32 mouse cellular contexts compared by ENCODE assay signal in genomic region chr11:16969650-16970049, GRCm38 (mm10). TPM values are rescaled to one million over a fixed set of nuclear protein-coding genes. Genes with fewer than 3 reads are reported as not detected.
DNase-seq lines count a peak whose midpoint lies in the region; ATAC-seq and TF ChIP-seq lines count a peak whose summit lies in the region.
"Had no signal": no experiment of that assay in that cellular context is flagged by ENCODE, and none has a peak within 500 bp of the region (broad histone marks: within the 10 kb centered on the region; RNA-seq: fewer than 3 reads in every experiment).

No protein-coding gene starts in this region.

- WGBS in lung, adult 2 months: 47% methylated on average over 2 of the region's 2 CpGs
- WGBS in forebrain, embryonic 16.5 days: 80% methylated on average over 2 of the region's 2 CpGs

- no peaks in the 10 kb centered on the region for H3K36me3 ChIP-seq in forebrain, embryonic 16.5 days (ENCODE audit: control insufficient read depth, insufficient read depth)
- H3K36me3 ChIP-seq: embryonic facial prominence, embryonic 13.5 days; heart, embryonic 10.5 days; heart, embryonic 15.5 days; hindbrain, embryonic 13.5 days; limb, embryonic 13.5 days; liver, embryonic 13.5 days; neural tube, embryonic 15.5 days; stomach, embryonic 15.5 days had no signal

- TF ChIP-seq POLR2A in lung, adult 2 months (IDR thresholded peaks at IDR 0.05; ENCODE audit: borderline replicate concordance, extremely low read depth, low read depth, low read length): no peak

- peak; percentile 93 for ATAC-seq in granulocyte monocyte progenitor cell, adult 5-6 weeks (replicated peaks; ENCODE audit: poor library complexity, severe bottlenecking)
- ATAC-seq in monocyte, adult 5-6 weeks (replicated peaks; ENCODE audit: insufficient number of reproducible peaks, low FRiP score, low TSS enrichment, poor library complexity, severe bottlenecking): peak; percentile 36; the same call in 1 of the 2 replicates
- no peak for ATAC-seq in forebrain, embryonic 16.5 days
- ATAC-seq: CD4-positive, CD25-positive, alpha-beta regulatory T cell, adult 4 months; forebrain, postnatal 0 days; intestine, embryonic 16.5 days had no signal

- H3K9ac ChIP-seq in forebrain, embryonic 16.5 days (replicated peaks; ENCODE audit: low read depth, low read length): no peak overlapping the region
- H3K9ac ChIP-seq: embryonic facial prominence, embryonic 13.5 days; forebrain, postnatal 0 days; heart, embryonic 15.5 days; hindbrain, embryonic 13.5 days; limb, embryonic 13.5 days; liver, embryonic 13.5 days; neural tube, embryonic 15.5 days; stomach, embryonic 15.5 days had no signal

- DNase-seq in lung, postnatal 25 days (ENCODE audit: low spot score): peak; percentile 21
- DNase-seq in lung, adult 2 months: no peak
- DNase-seq in A20 (ENCODE audit: low read depth, low spot score): peak; percentile 50
- no peak for DNase-seq in cerebellum, postnatal 36 days
- no peak for DNase-seq in frontal cortex, adult 2 months (ENCODE audit: extremely low spot score in 1 of 2, low spot score in 1 of 2)
- DNase-seq: adrenal gland, adult 8-10 months; cerebellum, adult 9-10 months; forebrain, postnatal 0 days; gastrocnemius, postnatal 14 days; heart, adult 11 months; heart, postnatal 36 days; kidney, adult 8-10 months; layer of hippocampus, adult 9-11 months; liver, embryonic 13.5 days; lung, adult 18-20 months; lung, postnatal 14 days; midbrain, embryonic 14.5 days; right cerebral cortex, postnatal 25 days; thymus, postnatal 14 days had no signal

- H3K27ac ChIP-seq in forebrain, embryonic 16.5 days (ENCODE audit: low read length): no peak overlapping the region
- H3K27ac ChIP-seq: embryonic facial prominence, embryonic 13.5 days; heart, embryonic 10.5 days; heart, embryonic 15.5 days; hindbrain, embryonic 13.5 days; kidney, postnatal 0 days; limb, embryonic 13.5 days; liver, embryonic 13.5 days; neural tube, embryonic 15.5 days; stomach, embryonic 15.5 days had no signal

- no peaks in the 10 kb centered on the region for H3K4me1 ChIP-seq in lung, adult 2 months (ENCODE audit: control insufficient read depth, insufficient read depth, low read length)
- no peaks in the 10 kb centered on the region for H3K4me1 ChIP-seq in forebrain, embryonic 16.5 days (replicated peaks; ENCODE audit: control insufficient read depth, insufficient read depth, low read length)
- H3K4me1 ChIP-seq: embryonic facial prominence, embryonic 13.5 days; heart, embryonic 10.5 days; heart, embryonic 15.5 days; hindbrain, embryonic 13.5 days; limb, embryonic 13.5 days; neural tube, embryonic 15.5 days; stomach, embryonic 15.5 days had no signal

- H3K9me3 ChIP-seq in forebrain, embryonic 16.5 days (ENCODE audit: control insufficient read depth, low read length): no peaks in the 10 kb centered on the region
- H3K9me3 ChIP-seq: embryonic facial prominence, embryonic 13.5 days; heart, embryonic 10.5 days; heart, embryonic 15.5 days; hindbrain, embryonic 13.5 days; limb, embryonic 13.5 days; liver, embryonic 13.5 days; neural tube, embryonic 15.5 days; stomach, embryonic 15.5 days had no signal

- TF ChIP-seq CTCF in lung, adult 2 months (IDR thresholded peaks at IDR 0.05; ENCODE audit: insufficient read depth, low read length): no peak

- no peak overlapping the region for H3K4me3 ChIP-seq in lung, adult 2 months (replicated peaks; ENCODE audit: extremely low read depth, low read depth, low read length)
- no peak overlapping the region for H3K4me3 ChIP-seq in forebrain, embryonic 16.5 days (replicated peaks; ENCODE audit: low read length)
- H3K4me3 ChIP-seq: embryonic facial prominence, embryonic 13.5 days; heart, embryonic 10.5 days; heart, embryonic 15.5 days; hindbrain, embryonic 13.5 days; limb, embryonic 13.5 days; liver, embryonic 13.5 days; neural tube, embryonic 15.5 days; stomach, embryonic 15.5 days had no signal

- H3K4me2 ChIP-seq in forebrain, embryonic 16.5 days (ENCODE audit: low read length): no peak overlapping the region
- H3K4me2 ChIP-seq: embryonic facial prominence, embryonic 13.5 days; heart, embryonic 15.5 days; hindbrain, embryonic 13.5 days; limb, embryonic 13.5 days; liver, embryonic 13.5 days; neural tube, embryonic 15.5 days; stomach, embryonic 15.5 days had no signal

- H3K27me3 ChIP-seq in forebrain, embryonic 16.5 days (replicated peaks; ENCODE audit: control insufficient read depth, insufficient read depth, low read length): no peaks in the 10 kb centered on the region
- H3K27me3 ChIP-seq: embryonic facial prominence, embryonic 13.5 days; heart, embryonic 15.5 days; hindbrain, embryonic 13.5 days; limb, embryonic 13.5 days; liver, embryonic 13.5 days; neural tube, embryonic 15.5 days; stomach, embryonic 15.5 days had no signal

RNA-seq across cellular contexts. Expression of gene Fbxo48, which starts 18.5 kb away (rescaled TPM):
- polyA plus RNA-seq in lung, adult 2 months (2012; rRNA removed): 0.23 and 0.44 TPM in 2 replicates
- 6.0 and 7.9 TPM in 2 replicates for total RNA-seq in granulocyte monocyte progenitor cell, adult 5-6 weeks (2014; fragmentation: Nextera tagmentation)
- total RNA-seq in granulocyte monocyte progenitor cell, adult 5-6 weeks (2017): 7.3 and 7.4 TPM in 2 replicates
- total RNA-seq in monocyte, adult 5-6 weeks (2017): 0.32 to 5.6 TPM (median 3.6 TPM) in 3 replicates
- 0.67 and 0.70 TPM in 2 replicates for polyA plus RNA-seq in frontal cortex, adult 2 months (2012; rRNA removed)
- polyA plus RNA-seq in forebrain, embryonic 16.5 days (2015; fragmentation: Nextera tagmentation; extraction: Ambion mirVana): 0.91 and 1.1 TPM in 2 replicates

Comparison
In these comparisons a context has a peak if more than half of its experiments do, and no peak if none do; other contexts are left out.
1. DNase-seq: peak in lung, postnatal 25 days (single experiment) and A20 (single experiment); none in lung, adult 2 months (single experiment), cerebellum, postnatal 36 days (0 of 2) and frontal cortex, adult 2 months (0 of 2).